Mouse (Mus musculus) kidney, postnatal 4 days (tissue): ENCODE results near the gene Snx29.
"Not testable (repeated sequence)": the region's sequence is repeated elsewhere in the genome, so short reads cannot be mapped to it uniquely, and the experiment has no call there.

Experiments used
- DNase-seq, 2 experiments: peaks; one replicate each; pipeline ENCODE4 v3.0.0; 2021; ENCODE audit warnings: mixed read lengths in 2 of 2

Snx29 gene

DNA sequence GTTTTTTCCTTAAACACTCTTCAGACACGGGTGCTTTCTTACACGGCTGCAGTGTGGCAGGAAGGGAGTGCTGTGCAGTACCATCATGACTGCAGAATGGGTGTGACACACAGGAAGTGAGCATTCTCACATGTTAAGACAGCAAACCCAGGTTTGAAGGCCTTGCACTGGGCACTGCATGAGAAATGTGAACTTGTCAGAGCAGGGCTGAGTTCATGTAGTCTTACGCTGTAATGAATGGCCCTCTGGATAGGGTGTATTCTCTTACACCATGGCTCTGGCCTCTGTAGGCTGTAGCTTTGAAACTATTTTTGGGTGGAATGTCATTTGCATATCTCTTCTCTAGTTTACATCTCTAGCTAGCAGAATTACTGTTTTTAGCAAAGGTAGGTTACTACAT, 178.4 kb downstream of the Snx29 start:
- DNase-seq: no peak

DNA sequence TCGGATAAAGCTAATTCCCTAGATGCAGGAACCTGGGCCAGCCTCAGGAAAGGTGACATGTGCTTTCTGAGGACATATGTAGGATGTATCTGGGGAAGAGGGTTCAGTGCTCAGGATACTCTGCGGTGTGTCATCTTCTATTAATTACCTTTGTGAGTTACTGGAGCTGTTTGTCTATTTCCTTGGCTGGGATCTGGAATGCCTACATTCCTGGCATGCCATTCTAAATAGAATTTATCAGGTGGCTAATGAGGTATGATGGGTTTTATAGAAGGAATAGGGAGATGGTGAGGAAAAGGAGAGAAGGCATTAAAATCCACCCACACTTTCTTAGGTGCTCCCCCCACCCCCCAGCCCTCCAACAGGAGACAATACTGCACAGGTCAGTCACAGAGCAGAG, 178.9 kb downstream of the Snx29 start:
- no peak for DNase-seq

DNA sequence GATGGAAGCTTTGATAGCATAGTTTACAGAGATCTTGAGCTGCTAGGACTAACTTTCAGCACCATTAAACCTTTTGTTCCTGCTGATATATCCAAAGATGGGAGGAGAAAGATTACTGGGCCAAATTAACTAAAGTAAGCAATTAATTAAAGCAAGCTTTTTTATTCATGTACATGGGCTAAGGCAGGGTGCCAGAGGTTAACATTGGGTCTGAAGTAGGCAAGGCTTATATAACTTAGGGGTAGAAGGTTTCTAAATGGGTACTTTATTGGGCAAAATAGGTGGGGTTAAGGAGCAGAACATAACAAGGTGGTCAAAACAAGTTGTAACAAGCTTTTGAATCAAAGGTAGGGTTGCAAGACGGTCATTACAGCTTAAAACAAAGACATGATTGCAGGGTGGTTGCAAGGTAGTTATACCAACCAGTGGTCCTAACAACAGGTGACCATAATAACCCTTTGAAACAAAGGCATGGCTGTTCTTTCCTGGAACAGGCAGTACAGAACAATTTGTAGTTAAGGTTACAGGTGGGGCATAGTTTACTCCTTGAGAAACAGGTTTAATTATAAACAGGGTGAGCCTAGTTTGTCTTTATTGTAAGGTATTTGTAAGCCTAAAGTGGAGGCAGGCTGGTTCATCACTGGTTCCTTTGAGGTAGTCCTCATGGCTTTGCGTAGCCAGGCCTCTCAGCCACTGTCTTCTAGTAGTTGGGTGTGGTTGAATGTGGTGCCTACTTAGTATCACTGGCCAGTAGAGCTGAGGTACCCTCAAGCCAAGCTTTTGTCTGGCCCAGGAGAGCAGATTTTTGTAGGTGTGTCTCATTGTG, 182.2 kb downstream of the Snx29 start:
- peak in 1 of 2 experiments; percentile 20 for DNase-seq

DNA sequence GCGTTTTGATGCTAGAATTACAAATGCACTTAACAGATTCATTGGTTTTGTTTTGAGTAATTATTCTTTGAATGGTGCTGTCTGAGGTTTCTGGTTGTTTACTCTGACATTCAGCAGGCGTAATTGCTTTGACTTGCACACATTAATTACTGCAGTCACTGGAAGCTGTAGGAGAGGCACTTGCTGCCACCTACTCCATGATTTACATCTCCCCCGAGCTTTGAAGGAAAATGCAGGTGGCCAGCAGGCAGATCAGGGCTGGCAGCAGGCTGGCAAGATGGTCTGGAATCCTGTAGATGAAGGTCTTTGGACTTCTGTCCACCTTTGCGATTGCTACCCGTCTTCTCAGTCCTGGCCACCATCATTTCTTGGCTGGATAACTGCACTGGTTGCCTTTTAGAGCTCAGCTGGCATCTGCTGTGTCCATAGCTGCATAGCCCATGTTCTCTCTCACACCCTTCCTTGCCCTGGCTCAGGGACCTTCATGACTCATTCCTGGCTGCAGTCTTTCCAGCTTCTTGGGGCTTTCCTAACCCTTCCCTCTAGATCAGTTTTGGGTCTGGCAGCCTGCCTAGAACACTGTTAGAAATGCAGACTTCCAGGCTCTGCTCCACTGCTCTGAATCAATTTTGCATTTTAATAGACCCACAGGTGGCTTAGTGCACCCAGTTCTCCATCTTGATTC, 182.9 kb downstream of the Snx29 start:
- DNase-seq: peak; percentile 66 to 74

DNA sequence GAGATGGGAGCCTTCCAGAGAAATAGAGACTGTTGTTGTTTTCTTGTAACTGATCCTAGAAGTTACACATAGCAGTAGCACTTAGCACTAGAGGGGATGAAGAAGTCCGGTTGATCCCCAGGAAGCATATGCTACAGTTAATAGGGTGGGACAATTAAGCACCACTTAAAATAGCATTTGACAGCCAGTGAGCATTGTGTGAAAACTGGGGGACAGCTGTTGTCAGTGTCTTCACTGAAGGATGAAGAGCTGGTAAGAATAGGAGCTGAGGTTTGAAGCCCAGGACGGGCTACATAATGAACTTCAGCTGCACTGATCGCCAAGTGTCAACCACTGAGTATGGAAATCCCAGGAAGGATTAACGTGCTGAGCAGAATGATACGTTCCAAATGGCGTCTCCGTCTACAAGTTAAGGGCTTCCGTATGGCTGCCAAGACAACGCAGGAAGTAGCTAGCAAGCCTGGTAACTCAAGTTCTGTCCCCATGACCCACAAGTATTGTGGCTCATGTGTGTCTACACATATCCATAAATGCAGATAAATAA, 184.6 kb downstream of the Snx29 start:
- peak; percentile 30 to 47 for DNase-seq

DNA sequence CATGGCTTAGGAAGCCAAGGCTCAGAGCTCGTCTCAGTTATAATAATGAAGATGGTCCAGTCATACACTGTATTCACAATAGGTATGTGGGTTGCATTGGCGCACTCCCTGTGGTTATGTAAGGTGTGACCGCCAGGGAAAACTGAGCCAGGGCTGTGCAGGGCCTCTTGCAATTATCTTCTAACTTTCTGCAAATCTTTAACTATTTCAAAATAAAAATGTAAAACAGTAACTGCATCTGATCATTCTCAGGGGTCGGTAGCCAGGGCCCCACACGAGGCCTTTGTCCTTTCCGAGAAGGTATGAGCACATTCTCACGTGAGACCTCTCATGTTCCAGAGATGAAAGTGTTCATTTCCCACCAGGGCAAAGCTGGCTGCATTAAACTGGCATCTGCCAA, 185.6 kb downstream of the Snx29 start:
- peak in 1 of 2 experiments; percentile 39 for DNase-seq

DNA sequence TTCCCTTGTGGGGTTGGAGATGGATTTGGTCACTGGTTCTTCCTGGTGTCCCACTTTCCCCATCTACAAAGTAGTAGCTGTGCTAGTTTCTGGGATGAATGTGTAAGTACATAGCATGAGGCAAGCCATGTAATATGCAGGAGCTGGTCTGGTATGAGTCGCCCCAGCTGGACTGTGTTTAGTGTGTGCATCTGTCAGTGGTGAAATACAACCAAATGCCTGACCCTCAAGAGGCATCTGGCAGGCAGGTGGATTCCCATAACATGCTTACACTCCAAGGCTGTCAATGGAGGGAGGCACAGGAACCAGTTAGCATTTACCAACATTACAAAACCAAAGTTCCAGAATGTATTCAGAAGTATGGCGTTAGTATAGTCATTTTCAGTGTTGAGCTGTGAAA, 187.7 kb downstream of the Snx29 start:
- DNase-seq: no peak

DNA sequence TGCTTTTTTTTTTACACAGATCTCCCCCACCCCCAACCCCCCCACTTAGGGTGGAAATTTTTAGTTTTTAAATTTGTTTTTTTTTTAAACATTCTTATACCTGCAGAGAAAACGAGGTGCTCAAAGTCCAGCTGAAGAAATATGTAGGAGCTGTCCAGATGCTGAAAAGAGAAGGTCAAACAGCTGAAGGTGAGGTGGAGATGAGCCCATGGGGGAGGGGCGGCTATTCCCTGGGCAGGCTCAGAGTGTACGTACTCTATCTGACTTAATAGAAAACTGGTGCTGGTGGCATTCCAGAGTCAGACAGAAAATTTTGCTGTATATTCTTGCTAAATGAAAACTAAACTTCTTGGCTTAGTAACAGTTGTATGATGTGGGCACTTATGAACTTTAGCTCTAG, 188.1 kb downstream of the Snx29 start:
- DNase-seq: peak; percentile 36 to 61

DNA sequence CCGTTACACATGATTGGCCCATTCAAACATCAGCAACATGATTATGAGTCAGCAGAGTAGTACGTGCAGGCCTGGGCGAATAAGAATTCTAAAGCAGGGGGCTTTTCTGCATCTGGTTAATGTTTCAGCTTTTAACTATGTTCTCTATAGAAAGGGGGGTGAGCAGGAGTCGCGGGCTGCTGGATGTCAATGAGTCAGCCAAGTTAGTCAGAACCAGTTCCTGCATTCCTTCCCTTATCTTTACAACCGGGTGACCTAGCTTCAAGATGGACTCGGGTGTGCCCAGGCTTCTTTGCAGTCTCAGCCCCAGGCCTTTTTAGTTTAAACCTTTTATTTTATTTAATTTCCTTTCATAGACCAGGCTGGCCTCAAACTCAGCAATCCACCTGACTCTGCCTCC, 189.0 kb downstream of the Snx29 start:
- not testable (repeated sequence) for DNase-seq

DNA sequence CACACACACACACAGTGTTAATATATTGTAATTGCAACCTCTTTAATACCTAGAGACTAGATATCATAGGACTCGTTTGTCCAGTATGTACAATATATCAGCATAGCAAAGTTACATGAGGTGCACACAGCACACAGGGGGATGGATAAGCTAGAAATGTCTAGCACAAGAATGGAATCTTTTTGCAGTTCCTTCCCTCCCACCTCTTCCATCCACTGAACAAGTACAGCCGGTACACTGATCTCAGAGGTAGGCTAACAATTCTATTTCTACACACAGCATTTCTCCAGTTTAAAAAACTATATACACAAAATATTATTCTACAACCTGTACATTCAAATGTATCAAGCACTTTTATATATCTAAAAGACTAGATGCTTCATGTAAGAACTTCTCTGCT, 194.0 kb downstream of the Snx29 start:
- no peak for DNase-seq

DNA sequence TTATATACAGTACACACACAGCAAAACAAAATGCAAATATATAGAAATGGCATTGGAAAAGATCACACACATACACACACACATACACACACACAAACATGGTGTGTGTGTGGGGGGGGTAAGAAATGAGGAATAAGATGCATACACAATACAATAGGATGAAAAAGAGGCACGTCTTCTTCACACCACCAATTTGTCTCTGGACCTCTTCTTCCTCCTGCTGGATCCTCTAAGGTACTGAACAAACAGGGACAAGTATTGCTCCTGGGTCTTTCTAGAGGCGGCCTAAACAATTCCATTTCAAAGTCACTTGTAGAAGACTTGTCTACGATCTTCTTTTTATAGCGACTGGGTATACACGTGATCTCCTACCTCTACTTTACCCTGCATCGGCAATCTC, 194.7 kb downstream of the Snx29 start:
- DNase-seq: no peak

DNA sequence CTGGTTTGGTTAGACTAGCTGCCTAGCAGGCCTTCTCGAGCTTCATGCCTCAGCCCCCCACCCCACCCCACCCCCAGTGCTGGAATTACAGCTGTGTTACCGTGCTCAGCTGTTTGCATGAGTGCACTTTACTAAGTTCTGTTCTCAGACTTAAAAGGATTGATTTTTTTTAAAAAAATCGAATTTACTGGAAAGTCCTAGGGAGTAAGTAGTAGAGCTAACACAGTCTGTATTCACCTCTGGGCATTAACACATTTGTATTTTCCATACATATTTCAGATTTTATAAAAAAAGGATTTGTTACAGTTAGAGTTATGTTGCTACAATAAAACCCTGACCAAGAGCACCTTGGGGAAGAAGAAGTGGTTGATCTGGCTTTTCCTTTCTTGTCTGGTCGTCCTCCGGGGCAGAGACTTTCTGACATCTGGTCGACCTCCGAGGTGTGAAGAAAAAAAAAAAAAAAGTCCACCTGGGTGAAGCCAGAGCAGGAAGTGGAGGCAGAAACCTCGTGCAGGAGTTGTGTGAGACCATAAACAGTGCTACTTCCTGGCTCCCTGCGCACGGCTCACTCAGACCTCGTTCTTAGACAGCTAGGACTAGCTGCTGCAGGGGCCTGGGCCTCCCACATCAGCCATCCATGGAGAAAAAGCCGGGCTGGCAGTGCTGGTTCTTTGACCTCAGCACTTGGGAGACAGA, 196.2 kb downstream of the Snx29 start:
- DNase-seq: no peak

DNA sequence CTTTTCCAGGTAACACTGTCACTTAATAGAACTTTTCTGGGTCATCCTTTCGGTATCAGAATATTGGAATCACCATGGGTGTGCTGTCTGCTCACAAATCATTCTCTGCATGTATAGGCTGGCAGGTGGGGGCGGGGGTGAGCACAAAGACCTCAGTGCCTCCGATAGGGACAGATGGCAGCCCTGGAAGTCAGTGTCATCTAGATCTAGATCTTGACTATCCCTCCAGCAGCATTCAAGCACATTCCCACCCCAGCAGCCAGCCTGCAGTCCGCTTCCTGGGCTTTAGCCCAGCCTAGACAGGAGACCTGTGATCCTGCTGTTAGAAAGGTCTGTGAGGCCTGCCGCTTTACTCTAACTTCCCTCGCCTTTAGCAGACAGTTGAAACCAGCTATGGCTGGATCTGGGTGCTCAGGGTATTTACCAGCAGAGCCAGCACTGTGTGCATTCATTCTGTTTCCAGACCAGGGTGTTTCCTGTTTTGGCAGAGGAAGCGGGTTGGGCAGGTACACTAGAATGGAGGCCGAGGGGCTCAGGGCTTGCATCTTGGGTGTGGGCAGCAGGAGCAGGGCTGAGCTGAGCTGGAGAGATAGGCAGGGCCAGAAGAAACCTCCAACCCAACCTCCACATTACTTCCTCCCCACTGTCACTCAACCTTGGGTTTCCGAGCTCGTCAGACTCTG, 203.5 kb downstream of the Snx29 start:
- DNase-seq: peak in 1 of 2 experiments; percentile 17

DNA sequence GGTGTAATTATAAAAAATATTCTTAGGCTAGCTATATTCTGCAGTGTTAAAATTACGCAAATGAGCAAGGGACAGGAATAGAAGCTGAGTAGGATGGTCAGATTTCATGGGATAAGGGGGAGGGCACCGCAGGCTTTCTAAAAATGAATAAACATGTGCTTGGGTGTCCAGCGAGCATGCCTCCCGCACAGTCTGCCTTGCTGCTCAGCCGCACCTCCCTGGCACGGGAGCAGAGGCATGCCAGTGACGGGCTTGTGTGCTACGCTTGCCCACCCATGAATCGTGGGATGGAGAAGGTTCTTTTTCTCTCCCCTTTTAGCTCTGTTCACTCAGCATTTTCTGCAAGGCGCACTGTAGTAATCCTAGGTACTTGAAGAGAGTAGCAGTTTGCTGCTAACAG, 204.3 kb downstream of the Snx29 start:
- DNase-seq: peak; percentile 25 to 52

DNA sequence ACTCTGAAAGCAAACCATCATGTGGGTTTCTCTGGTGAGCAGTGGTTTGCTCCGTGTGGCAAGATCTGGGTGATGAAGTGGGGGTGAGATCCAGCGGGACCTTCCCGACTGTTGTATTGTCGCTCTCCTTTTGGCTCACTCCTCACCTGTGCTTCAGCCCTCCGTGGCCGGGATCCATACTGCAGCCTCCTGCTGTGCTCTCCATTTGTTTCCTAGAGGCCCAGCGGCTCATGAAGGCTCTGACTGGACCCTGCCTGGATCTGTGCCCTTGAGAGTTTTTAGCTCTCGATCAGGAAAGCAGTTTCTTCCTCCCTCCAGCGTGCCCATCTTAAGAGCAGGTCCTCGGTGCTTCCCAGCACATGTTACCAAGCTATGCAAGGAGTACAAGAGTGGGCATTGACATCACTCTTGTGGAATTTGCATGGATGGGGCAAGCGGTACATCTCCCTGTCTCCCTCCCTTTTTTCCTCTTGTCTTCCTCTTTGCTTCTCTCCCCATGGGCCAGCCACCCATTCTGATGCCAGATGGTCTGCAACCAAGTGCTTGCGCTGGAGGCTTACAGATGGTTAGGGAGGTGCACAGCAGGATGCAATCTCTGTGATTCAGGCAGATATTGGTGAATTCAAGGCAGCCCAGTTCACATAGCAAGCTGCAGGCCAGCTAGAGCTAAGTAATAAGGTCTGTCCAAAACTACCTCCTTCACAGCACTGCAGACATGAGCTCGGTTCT, 207.9 kb downstream of the Snx29 start:
- DNase-seq: no peak

DNA sequence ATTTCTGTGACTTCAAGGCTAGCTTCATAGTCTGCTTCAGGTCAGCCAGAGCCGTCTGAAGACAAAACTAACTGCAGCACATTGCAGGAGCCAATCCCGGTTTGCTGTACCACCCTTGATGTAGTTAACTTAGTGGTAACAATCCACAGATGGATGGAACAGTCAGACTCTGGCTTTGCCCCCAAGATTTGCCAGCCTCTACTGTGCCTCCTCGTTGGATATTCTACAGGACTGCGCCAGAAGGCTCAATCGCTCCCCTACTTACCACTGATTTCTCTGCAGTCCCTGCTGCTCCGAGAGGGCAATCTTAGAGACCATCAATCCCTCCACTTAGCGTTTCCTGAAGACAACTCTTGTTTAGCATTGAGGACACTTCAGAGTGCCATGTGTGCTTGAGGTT, 208.7 kb downstream of the Snx29 start:
- DNase-seq: no peak

DNA sequence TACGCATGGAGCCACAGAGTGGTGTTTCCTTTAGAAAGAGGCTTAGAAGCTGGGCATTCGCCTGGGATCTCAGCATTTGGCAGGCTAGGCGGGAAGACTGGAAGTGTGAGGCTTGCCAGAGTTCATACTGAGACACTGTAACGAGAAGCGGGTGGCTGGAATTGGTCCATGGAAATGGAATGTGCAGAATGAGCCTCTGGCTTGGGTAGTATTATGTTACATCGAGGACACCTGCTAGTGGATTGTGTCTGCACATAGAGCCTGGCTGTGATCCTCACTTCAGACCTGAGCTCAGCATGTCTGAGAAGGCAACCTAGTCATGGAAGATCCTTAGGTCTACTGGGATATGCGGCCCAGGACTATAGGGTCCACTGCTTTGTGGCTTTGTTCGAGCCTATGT, 209.9 kb downstream of the Snx29 start:
- DNase-seq: peak; percentile 50 to 66

DNA sequence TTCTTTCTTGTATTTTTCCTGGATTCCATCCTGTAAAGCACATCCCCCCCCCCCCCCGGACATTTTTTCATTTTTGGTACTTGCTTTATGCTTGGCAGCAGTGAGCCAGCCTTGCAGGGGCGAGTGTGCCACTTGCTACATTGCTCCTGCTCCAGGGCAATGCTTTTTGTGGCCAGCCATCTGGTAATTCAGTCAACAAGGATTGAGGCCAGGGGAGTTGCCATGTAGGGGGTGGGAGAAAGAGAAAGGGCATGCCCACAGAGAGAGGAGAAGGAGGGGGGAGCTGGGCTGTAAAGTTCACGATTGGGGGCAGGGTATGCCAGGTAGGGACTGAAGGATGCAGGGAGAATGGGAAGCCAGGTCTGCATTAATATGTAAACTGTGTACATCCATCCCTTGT, 210.7 kb downstream of the Snx29 start:
- no peak for DNase-seq

DNA sequence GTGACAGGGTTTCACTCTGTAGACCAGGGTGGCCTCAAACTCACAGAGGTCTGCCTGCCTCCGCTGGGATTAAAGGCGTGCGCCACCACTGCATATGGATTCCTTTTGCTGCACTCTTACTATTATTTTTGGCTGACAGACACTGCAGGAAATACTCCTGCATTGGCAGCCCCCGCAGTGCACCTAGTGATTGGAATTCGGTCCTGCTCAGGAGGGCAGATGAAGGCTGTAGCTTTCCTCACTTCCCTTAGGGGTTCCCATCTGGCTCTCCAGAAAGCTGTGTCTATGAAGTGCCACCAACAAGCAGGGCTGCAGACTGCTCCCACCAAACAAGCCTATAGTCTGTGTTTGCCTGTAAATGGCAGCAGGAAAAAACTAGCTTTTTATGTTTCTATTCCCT, 215.0 kb downstream of the Snx29 start:
- DNase-seq: no peak

DNA sequence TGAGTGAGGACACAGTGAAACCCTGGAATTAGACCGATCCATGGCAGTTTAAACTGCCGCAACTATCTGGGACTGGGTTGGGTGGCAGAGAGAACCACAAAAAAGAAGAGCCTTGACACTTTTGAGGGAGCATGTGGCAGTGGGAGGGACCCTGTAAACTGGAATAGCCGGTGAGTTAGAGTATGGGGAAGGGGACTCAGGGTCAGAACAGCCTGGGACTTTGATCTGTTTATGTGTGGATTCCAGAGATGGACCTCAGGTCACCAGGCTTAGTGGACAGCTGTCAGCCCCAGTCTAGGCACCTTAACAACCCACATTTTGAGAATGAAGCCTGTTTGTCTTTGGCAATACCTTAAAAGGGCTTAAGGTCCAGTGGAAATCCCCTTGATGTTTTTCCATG, 215.5 kb downstream of the Snx29 start:
- peak; percentile 12 to 19 for DNase-seq

DNA sequence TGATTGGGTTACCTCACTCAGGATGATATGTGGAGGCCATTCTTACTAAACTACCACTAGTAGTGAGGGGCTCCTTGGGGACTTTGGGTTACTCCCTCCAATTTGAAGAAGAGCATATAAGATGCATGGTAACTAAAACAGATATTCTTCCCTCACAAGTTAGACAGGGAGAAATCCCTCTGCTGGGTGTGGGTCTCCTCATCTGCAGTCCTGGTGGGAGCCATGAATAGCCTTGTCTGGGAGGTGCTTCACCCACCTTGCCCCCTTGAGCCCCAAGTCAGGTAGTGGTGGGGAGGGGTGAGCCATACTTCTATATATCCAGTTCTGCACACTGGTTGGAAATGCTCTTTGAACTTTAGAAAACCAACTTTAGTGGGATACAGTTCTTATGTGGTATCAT, 218.3 kb downstream of the Snx29 start:
- DNase-seq: no peak

DNA sequence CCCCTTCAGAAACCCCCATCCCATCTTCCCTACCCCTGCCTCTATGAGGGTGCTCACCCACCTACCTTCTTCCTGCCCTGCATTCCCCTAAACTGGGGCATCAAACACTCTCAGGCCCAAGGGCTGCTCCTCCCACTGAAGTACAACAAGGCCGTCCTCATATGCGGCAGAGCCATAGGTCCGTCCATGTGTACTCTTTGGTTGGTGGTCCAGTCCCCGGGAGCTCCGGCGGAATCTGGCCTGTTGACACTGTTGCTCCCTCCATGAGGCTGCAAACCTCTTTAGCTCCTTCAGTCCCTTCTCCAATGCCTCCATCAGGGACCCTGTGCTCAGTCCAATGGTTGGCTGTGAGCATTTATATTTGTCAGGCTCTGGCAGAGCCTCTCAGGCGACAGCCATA, 219.1 kb downstream of the Snx29 start:
- no peak for DNase-seq
